Mouse (Mus musculus) embryonic stem cell, embryonic (primary cell): ENCODE data around the gene Wrb.

Source experiments
- CTCF ChIA-PET, 4 experiments: fragments of 300-600 bp in 2 of 4; fragments of 350-600 bp in 2 of 4; sonication (Branson Sonifier 250); formaldehyde crosslinking; loops; one replicate each; lab custom pipeline; 2022; ENCODE audit warnings: inconsistent platforms in 2 of 4; lab: Charles Lee
- POLR2A ChIA-PET, 4 experiments: fragments of 300-600 bp in 2 of 4; fragments of 350-600 bp in 2 of 4; sonication (Branson Sonifier 250); formaldehyde crosslinking; loops; one replicate each; lab custom pipeline; 2022; ENCODE audit warnings: antibody characterized with exemption in 4 of 4, inconsistent platforms in 1 of 4; lab: Charles Lee

The Wrb gene

GRCm38 (mm10) chr16:96148834-96149233, 3.6 kb downstream of the Wrb start:
- ChIA-PET CTCF (interaction anchor here in 2 of 4 experiments (0.6 to 0.7 kb wide), 2 partner anchors 65 to 1380 kb away, joined by 3 read pairs; no protein-coding TSS in a partner anchor), POLR2A (interaction anchor here (0.7 to 2.9 kb wide), 11 partner anchors 8 to 379 kb away, joined by 3 to 12 read pairs (median 4); partner anchors contain the start of genes Brwd1 (in 1 of the 4), Hmgn1 (in 1 of the 4) and Psmg1 (in 1 of the 4))

- ChIA-PET POLR2A (interaction anchor here in 3 of 4 experiments (0.8 to 2.6 kb wide), 7 partner anchors 8 to 67 kb away, joined by 3 to 9 read pairs (median 4); partner anchors contain the start of genes Brwd1 (in 1 of the 3) and Hmgn1 (in 1 of the 3)), CTCF (interaction anchor here in 3 of 4 experiments (0.6 to 1.0 kb wide), 4 partner anchors 34 to 1379 kb away, joined by 3 to 5 read pairs (median 3); no protein-coding TSS in a partner anchor)
These were observed 4.1 kb downstream of the Wrb start for GRCm38 (mm10) chr16:96149311-96149710.

- ChIA-PET POLR2A (interaction anchor here in 1 of 4 experiments (1.0 to 1.5 kb wide), 4 partner anchors 24 to 203 kb away, joined by 3 to 5 read pairs (median 3); partner anchors contain the start of genes Hmgn1 and Lca5l), CTCF (interaction anchor here (0.6 to 2.4 kb wide), 8 partner anchors 9 to 75 kb away, joined by 3 to 7 read pairs (median 4); no protein-coding TSS in a partner anchor)
These were observed 5.8 kb downstream of the Wrb start for GRCm38 (mm10) chr16:96150995-96151394.

GRCm38 (mm10) chr16:96151551-96151950, 6.3 kb downstream of the Wrb start:
- CTCF ChIA-PET, result interaction anchor here (0.5 to 2.4 kb wide), 11 partner anchors 8 to 234 kb away, joined by 3 to 12 read pairs (median 3); no protein-coding TSS in a partner anchor
- POLR2A ChIA-PET, result interaction anchor here in 3 of 4 experiments (0.5 to 1.5 kb wide), 8 partner anchors 21 to 203 kb away, joined by 3 to 7 read pairs (median 3); partner anchors contain the start of genes Brwd1 (in 1 of the 3), Hmgn1 (in 1 of the 3) and Lca5l (in 1 of the 3)

GRCm38 (mm10) chr16:96154476-96154875, 9.3 kb downstream of the Wrb start:
- CTCF ChIA-PET, result no interaction called here

GRCm38 (mm10) chr16:96156019-96156418, 10.8 kb downstream of the Wrb start:
- POLR2A ChIA-PET, result interaction anchor here in 2 of 4 experiments (1.1 to 1.8 kb wide), 4 partner anchors 9 to 29 kb away, joined by 3 to 7 read pairs (median 3); partner anchors contain the start of gene Wrb (in 1 of the 2)
- CTCF ChIA-PET, result interaction anchor here in 2 of 4 experiments (0.6 to 1.0 kb wide), 2 partner anchors 189 to 460 kb away, joined by 3 to 5 read pairs; no protein-coding TSS in a partner anchor

More at GRCm38 (mm10) chr16:96154476-96154875, 9.3 kb downstream of the Wrb start:
- POLR2A ChIA-PET, result interaction anchor here in 1 of 4 experiments (1.2 to 1.8 kb wide), 2 partner anchors 9 to 19 kb away, joined by 3 to 7 read pairs; partner anchors contain the start of gene Wrb

GRCm38 (mm10) chr16:96157171-96157570, 12.0 kb downstream of the Wrb start:
- CTCF ChIA-PET, result no interaction called here
- POLR2A ChIA-PET, result interaction anchor here in 2 of 4 experiments (0.5 to 2.3 kb wide), 10 partner anchors 8 to 192 kb away, joined by 3 to 9 read pairs (median 3); partner anchors contain the start of gene Brwd1 (in 1 of the 2)

- ChIA-PET CTCF (interaction anchor here in 2 of 4 experiments (0.8 to 1.2 kb wide), 3 partner anchors 13 to 183 kb away, joined by 3 to 5 read pairs (median 3); partner anchors contain the start of gene Wrb (in 1 of the 2)), POLR2A (interaction anchor here in 3 of 4 experiments (0.6 to 2.5 kb wide), 24 partner anchors 9 to 190 kb away, joined by 3 to 12 read pairs (median 3); partner anchors contain the start of genes Brwd1 (in 2 of the 3), Hmgn1 (in 2 of the 3), Lca5l (in 2 of the 3) and Wrb (in 2 of the 3))
These were observed 13.4 kb downstream of the Wrb start for GRCm38 (mm10) chr16:96158511-96159080.

- ChIA-PET POLR2A (interaction anchor here in 3 of 4 experiments (0.5 to 2.5 kb wide), 30 partner anchors 9 to 429 kb away, joined by 3 to 12 read pairs (median 3); partner anchors contain the start of genes Wrb (in 3 of the 3), Brwd1 (in 2 of the 3), Hmgn1 (in 2 of the 3) and Lca5l (in 2 of the 3)), CTCF (interaction anchor here in 3 of 4 experiments (0.6 to 1.7 kb wide), 7 partner anchors 7 to 532 kb away, joined by 3 to 5 read pairs (median 4); partner anchors contain the start of gene Wrb (in 1 of the 3))
These were observed 14.0 kb downstream of the Wrb start for GRCm38 (mm10) chr16:96159091-96159731.

- CTCF ChIA-PET, result interaction anchor here in 2 of 4 experiments (0.9 to 2.3 kb wide), 6 partner anchors 8 to 198 kb away, joined by 3 to 7 read pairs (median 4); partner anchors contain the start of gene Wrb (in 1 of the 2)
- POLR2A ChIA-PET, result interaction anchor here in 3 of 4 experiments (0.8 to 2.5 kb wide), 23 partner anchors 12 to 241 kb away, joined by 3 to 12 read pairs (median 4); partner anchors contain the start of genes Wrb (in 3 of the 3), Brwd1 (in 2 of the 3), Lca5l (in 2 of the 3) and B3galt5 (in 1 of the 3)
These were observed 14.7 kb downstream of the Wrb start for GRCm38 (mm10) chr16:96159794-96160346.

- POLR2A ChIA-PET, result interaction anchor here in 3 of 4 experiments (0.6 to 2.4 kb wide), 5 partner anchors 25 to 307 kb away, joined by 3 to 12 read pairs (median 4); partner anchors contain the start of genes Brwd1 (in 2 of the 3) and Lca5l (in 1 of the 3)
- CTCF ChIA-PET, result interaction anchor here in 1 of 4 experiments (2.3 kb wide), 1 partner anchor 9 kb away, joined by 7 read pairs; no protein-coding TSS in a partner anchor
These were observed 15.7 kb downstream of the Wrb start for GRCm38 (mm10) chr16:96160927-96161326.

GRCm38 (mm10) chr16:96161336-96161735, 16.1 kb downstream of the Wrb start:
- ChIA-PET CTCF (interaction anchor here in 1 of 4 experiments (2.3 kb wide), 1 partner anchor 10 kb away, joined by 7 read pairs; no protein-coding TSS in a partner anchor), POLR2A (interaction anchor here (0.6 to 1.5 kb wide), 6 partner anchors 31 to 1355 kb away, joined by 3 to 5 read pairs (median 3); partner anchors contain the start of genes Brwd1 (in 3 of the 4) and Lca5l (in 1 of the 4))

- POLR2A ChIA-PET, result interaction anchor here in 3 of 4 experiments (0.5 to 1.5 kb wide), 5 partner anchors 9 to 154 kb away, joined by 3 to 8 read pairs (median 4); partner anchors contain the start of gene Brwd1 (in 1 of the 3)
- CTCF ChIA-PET, result interaction anchor here in 2 of 4 experiments (0.6 to 1.0 kb wide), 2 partner anchors 175 to 377 kb away, joined by 3 to 6 read pairs; no protein-coding TSS in a partner anchor
These were observed 20.6 kb downstream of the Wrb start for GRCm38 (mm10) chr16:96165723-96166264.

- ChIA-PET POLR2A (interaction anchor here in 1 of 4 experiments (1.2 to 1.4 kb wide), 2 partner anchors 24 to 140 kb away, joined by 3 to 5 read pairs; no protein-coding TSS in a partner anchor), CTCF (no interaction called here)
These were observed 23.6 kb downstream of the Wrb start for GRCm38 (mm10) chr16:96168837-96169236.

- ChIA-PET POLR2A (interaction anchor here in 1 of 4 experiments (0.8 kb wide), 1 partner anchor 10 kb away, joined by 3 read pairs; no protein-coding TSS in a partner anchor), CTCF (no interaction called here)
These were observed 28.4 kb downstream of the Wrb start for GRCm38 (mm10) chr16:96173648-96174047.

GRCm38 (mm10) chr16:96175399-96175798, 30.2 kb downstream of the Wrb start:
- CTCF ChIA-PET, result no interaction called here
- POLR2A ChIA-PET, result interaction anchor here in 1 of 4 experiments (1.2 to 1.6 kb wide), 2 partner anchors 16 to 17 kb away, joined by 4 to 6 read pairs; partner anchors contain the start of gene Lca5l
